Mouse (Mus musculus): ENCODE measurements around the gene Gm48551. TPM values are rescaled to one million over a fixed set of nuclear protein-coding genes. Genes with fewer than 3 reads are reported as not detected.

Gm48551 gene
- polyA plus RNA-seq, 1 experiment from 2014 or later = 8.8 TPM

GRCm38 (mm10) chr10:81434361-81435263 lies 50.3 kb downstream of the Gm48551 start:
- WGBS = 66% methylated on average over 15 of the region's 15 CpGs
- H3K36me3 ChIP-seq (ENCODE audit: control insufficient read depth, insufficient read depth) = no peaks in the 10 kb centered on the region
- H3K9ac ChIP-seq (replicated peaks; ENCODE audit: low read depth, low read length) = peak overlapping the region; percentile 22; the same call in 1 of the 2 replicates
- H3K4me1 ChIP-seq (replicated peaks; ENCODE audit: control insufficient read depth, insufficient read depth, low read length) = peaks cover 40% of the 10 kb centered on the region
- no peak overlapping the region for H3K4me3 ChIP-seq (replicated peaks; ENCODE audit: low read length)
- H3K9me3 ChIP-seq (ENCODE audit: control insufficient read depth, low read length) = no peaks in the 10 kb centered on the region
- no peak overlapping the region for H3K4me2 ChIP-seq (ENCODE audit: low read length)
- ATAC-seq = no peak
- H3K27me3 ChIP-seq (replicated peaks; ENCODE audit: control insufficient read depth, insufficient read depth, low read length) = no peaks in the 10 kb centered on the region
- H3K27ac ChIP-seq (ENCODE audit: low read length) = peak overlapping the region; percentile 75

GRCm38 (mm10) chr10:81435436-81435835 lies 51.2 kb downstream of the Gm48551 start:
- Histone ChIP-seq H3K36me3 (ENCODE audit: control insufficient read depth, insufficient read depth) (no peaks in the 10 kb centered on the region), H3K9ac (replicated peaks; ENCODE audit: low read depth, low read length) (peak overlapping the region; percentile 22), H3K4me3 (replicated peaks; ENCODE audit: low read length) (no peak overlapping the region), H3K4me1 (replicated peaks; ENCODE audit: control insufficient read depth, insufficient read depth, low read length) (peaks cover 38% of the 10 kb centered on the region), H3K4me2 (ENCODE audit: low read length) (peak overlapping the region; percentile 11; the same call in 1 of the 2 replicates), H3K27me3 (replicated peaks; ENCODE audit: control insufficient read depth, insufficient read depth, low read length) (no peaks in the 10 kb centered on the region), H3K9me3 (ENCODE audit: control insufficient read depth, low read length) (no peaks in the 10 kb centered on the region), H3K27ac (ENCODE audit: low read length) (peak overlapping the region; percentile 75)
- ATAC-seq = peak; percentile 4; the same call in 1 of the 2 replicates
- 18% methylated on average over 3 of the region's 3 CpGs for WGBS

- no peak for ATAC-seq
- H3K9me3 ChIP-seq (ENCODE audit: control insufficient read depth, low read length) = no peaks in the 10 kb centered on the region
- no peaks in the 10 kb centered on the region for H3K4me1 ChIP-seq (replicated peaks; ENCODE audit: control insufficient read depth, insufficient read depth, low read length)
- no peak overlapping the region for H3K4me2 ChIP-seq (ENCODE audit: low read length)
- H3K4me3 ChIP-seq (replicated peaks; ENCODE audit: low read length) = no peak overlapping the region
- H3K27ac ChIP-seq (ENCODE audit: low read length) = no peak overlapping the region
- no peaks in the 10 kb centered on the region for H3K36me3 ChIP-seq (ENCODE audit: control insufficient read depth, insufficient read depth)
- H3K9ac ChIP-seq (replicated peaks; ENCODE audit: low read depth, low read length) = no peak overlapping the region
- no peaks in the 10 kb centered on the region for H3K27me3 ChIP-seq (replicated peaks; ENCODE audit: control insufficient read depth, insufficient read depth, low read length)
Measured at GRCm38 (mm10) chr10:81441019-81441418, 56.8 kb downstream of the Gm48551 start.

Small RNA genes lying within 50 kb of the gene (microRNA-seq; reads per million reads assigned to microRNA genes)
- 1.9 reads per million for gene Mir1191b
- gene Mir6913 = not detected

Other genes with a start within 250 kb of the Gm48551 start
- gene Zbtb7a, start 249.2 kb upstream of the Gm48551 start, polyA plus RNA-seq (2015; fragmentation: Nextera tagmentation; extraction: Ambion mirVana) = 11.6 and 11.8 TPM in 2 replicates
- gene Pias4, start 216.5 kb upstream of the Gm48551 start, polyA plus RNA-seq (2015; fragmentation: Nextera tagmentation; extraction: Ambion mirVana) = 48.5 and 62.7 TPM in 2 replicates
- 652 and 674 TPM in 2 replicates for gene Eef2, start 207.8 kb upstream of the Gm48551 start, polyA plus RNA-seq (2015; fragmentation: Nextera tagmentation; extraction: Ambion mirVana)
- gene Dapk3, start 201.5 kb upstream of the Gm48551 start, polyA plus RNA-seq (2015; fragmentation: Nextera tagmentation; extraction: Ambion mirVana) = 55.1 and 56.9 TPM in 2 replicates
- not detected in 2 replicates for gene 4930442H23Rik, start 200.6 kb upstream of the Gm48551 start, polyA plus RNA-seq (2015; fragmentation: Nextera tagmentation; extraction: Ambion mirVana)
- 0.11 TPM in 1 of 2 replicates, not detected in the other for gene Nmrk2, start 182.4 kb upstream of the Gm48551 start, polyA plus RNA-seq (2015; fragmentation: Nextera tagmentation; extraction: Ambion mirVana)
- 81.4 and 94.9 TPM in 2 replicates for gene Atcay, start 153.6 kb upstream of the Gm48551 start, polyA plus RNA-seq (2015; fragmentation: Nextera tagmentation; extraction: Ambion mirVana)
- 18.4 and 24.0 TPM in 2 replicates for gene Zfr2, start 151.3 kb upstream of the Gm48551 start, polyA plus RNA-seq (2015; fragmentation: Nextera tagmentation; extraction: Ambion mirVana)
- gene Matk, start 131.5 kb upstream of the Gm48551 start, polyA plus RNA-seq (2015; fragmentation: Nextera tagmentation; extraction: Ambion mirVana) = 28.8 and 44.2 TPM in 2 replicates
- gene Mrpl54, start 117.5 kb upstream of the Gm48551 start, polyA plus RNA-seq (2015; fragmentation: Nextera tagmentation; extraction: Ambion mirVana) = 84.0 and 90.1 TPM in 2 replicates
- gene Apba3, start 117.5 kb upstream of the Gm48551 start, polyA plus RNA-seq (2015; fragmentation: Nextera tagmentation; extraction: Ambion mirVana) = 39.1 and 41.6 TPM in 2 replicates
- 7.3 and 8.3 TPM in 2 replicates for gene Tjp3, start 92.9 kb upstream of the Gm48551 start, polyA plus RNA-seq (2015; fragmentation: Nextera tagmentation; extraction: Ambion mirVana)
- 138 and 143 TPM in 2 replicates for gene Pip5k1c, start 91.5 kb upstream of the Gm48551 start, polyA plus RNA-seq (2015; fragmentation: Nextera tagmentation; extraction: Ambion mirVana)
- gene Cactin, start 63.4 kb upstream of the Gm48551 start, polyA plus RNA-seq (2015; fragmentation: Nextera tagmentation; extraction: Ambion mirVana) = 36.8 and 38.3 TPM in 2 replicates
- gene Tbxa2r, start 55.7 kb upstream of the Gm48551 start, polyA plus RNA-seq (2015; fragmentation: Nextera tagmentation; extraction: Ambion mirVana) = 3.6 and 4.9 TPM in 2 replicates
- not detected in 2 replicates for gene Gipc3, start 41.2 kb upstream of the Gm48551 start, polyA plus RNA-seq (2015; fragmentation: Nextera tagmentation; extraction: Ambion mirVana)
- gene Hmg20b, start 34.0 kb upstream of the Gm48551 start, polyA plus RNA-seq (2015; fragmentation: Nextera tagmentation; extraction: Ambion mirVana) = 33.4 and 34.2 TPM in 2 replicates
- 11.4 and 11.5 TPM in 2 replicates for gene Mfsd12, start 27.0 kb upstream of the Gm48551 start, polyA plus RNA-seq (2015; fragmentation: Nextera tagmentation; extraction: Ambion mirVana)
- gene 4930404N11Rik, start 18.6 kb upstream of the Gm48551 start, polyA plus RNA-seq (2015; fragmentation: Nextera tagmentation; extraction: Ambion mirVana) = 0.72 and 0.86 TPM in 2 replicates
- gene Fzr1, start 6.0 kb upstream of the Gm48551 start, polyA plus RNA-seq (2015; fragmentation: Nextera tagmentation; extraction: Ambion mirVana) = 121 and 133 TPM in 2 replicates
- 86.0 and 91.0 TPM in 2 replicates for gene Dohh, start within 50 bp of the Gm48551 start, polyA plus RNA-seq (2015; fragmentation: Nextera tagmentation; extraction: Ambion mirVana)
- gene Gm48552, start 4.5 kb downstream of the Gm48551 start, polyA plus RNA-seq (2015; fragmentation: Nextera tagmentation; extraction: Ambion mirVana) = 1.0 and 2.2 TPM in 2 replicates
- 1.2 and 1.8 TPM in 2 replicates for gene Smim24, start 8.6 kb downstream of the Gm48551 start, polyA plus RNA-seq (2015; fragmentation: Nextera tagmentation; extraction: Ambion mirVana)
- 25.4 and 27.0 TPM in 2 replicates for gene Nfic, start 71.2 kb downstream of the Gm48551 start, polyA plus RNA-seq (2015; fragmentation: Nextera tagmentation; extraction: Ambion mirVana)
- gene Celf5, start 98.2 kb downstream of the Gm48551 start, polyA plus RNA-seq (2015; fragmentation: Nextera tagmentation; extraction: Ambion mirVana) = 75.3 and 93.0 TPM in 2 replicates
- 70.4 and 80.9 TPM in 2 replicates for gene Ncln, start 111.9 kb downstream of the Gm48551 start, polyA plus RNA-seq (2015; fragmentation: Nextera tagmentation; extraction: Ambion mirVana)
- 0.40 and 0.53 TPM in 2 replicates for gene S1pr4, start 115.7 kb downstream of the Gm48551 start, polyA plus RNA-seq (2015; fragmentation: Nextera tagmentation; extraction: Ambion mirVana)
- 0.42 and 0.76 TPM in 2 replicates for gene Gna15, start 139.8 kb downstream of the Gm48551 start, polyA plus RNA-seq (2015; fragmentation: Nextera tagmentation; extraction: Ambion mirVana)
- gene Gna11, start 160.7 kb downstream of the Gm48551 start, polyA plus RNA-seq (2015; fragmentation: Nextera tagmentation; extraction: Ambion mirVana) = 106 and 112 TPM in 2 replicates
- gene Aes, start 175.0 kb downstream of the Gm48551 start, polyA plus RNA-seq (2015; fragmentation: Nextera tagmentation; extraction: Ambion mirVana) = 632 and 683 TPM in 2 replicates
- 27.1 and 32.6 TPM in 2 replicates for gene Tle2, start 190.1 kb downstream of the Gm48551 start, polyA plus RNA-seq (2015; fragmentation: Nextera tagmentation; extraction: Ambion mirVana)
- gene Tle6, start 216.6 kb downstream of the Gm48551 start, polyA plus RNA-seq (2015; fragmentation: Nextera tagmentation; extraction: Ambion mirVana) = 3.5 and 3.7 TPM in 2 replicates
- gene BC025920, start 221.8 kb downstream of the Gm48551 start, polyA plus RNA-seq (2015; fragmentation: Nextera tagmentation; extraction: Ambion mirVana) = 2.7 and 3.4 TPM in 2 replicates
- 51.4 and 55.1 TPM in 2 replicates for gene Sirt6, start 243.3 kb downstream of the Gm48551 start, polyA plus RNA-seq (2015; fragmentation: Nextera tagmentation; extraction: Ambion mirVana)
- 13.8 and 16.5 TPM in 2 replicates for gene Ankrd24, start 244.1 kb downstream of the Gm48551 start, polyA plus RNA-seq (2015; fragmentation: Nextera tagmentation; extraction: Ambion mirVana)

Data from forebrain, embryonic 16.5 days (tissue).